Mouse (Mus musculus) ES-E14 (cell line): Measurements from ENCODE around the gene Rpl13a.

ENCODE experiments used
- CHD2 ChIP-seq: IDR thresholded peaks from 2 replicates; pipeline ENCODE4 v1.6.1; 2014; ENCODE audit warnings: mild to moderate bottlenecking, low read depth, low read length, inconsistent platforms
- MAFK ChIP-seq: IDR thresholded peaks from 2 replicates; pipeline ENCODE4 v1.6.1; 2014; ENCODE audit warnings: mild to moderate bottlenecking, low read depth, low read length, inconsistent platforms; ENCODE audit not compliant: insufficient read depth
- ZC3H11A ChIP-seq: IDR thresholded peaks from 2 replicates; pipeline ENCODE4 v1.6.1; 2012; ENCODE audit warnings: low read depth, mild to moderate bottlenecking, inconsistent platforms, low read length, borderline replicate concordance
- ZNF384 ChIP-seq: IDR thresholded peaks from 2 replicates; pipeline ENCODE4 v1.6.1; 2012; ENCODE audit warnings: low read depth, low read length, inconsistent platforms

DNA sequence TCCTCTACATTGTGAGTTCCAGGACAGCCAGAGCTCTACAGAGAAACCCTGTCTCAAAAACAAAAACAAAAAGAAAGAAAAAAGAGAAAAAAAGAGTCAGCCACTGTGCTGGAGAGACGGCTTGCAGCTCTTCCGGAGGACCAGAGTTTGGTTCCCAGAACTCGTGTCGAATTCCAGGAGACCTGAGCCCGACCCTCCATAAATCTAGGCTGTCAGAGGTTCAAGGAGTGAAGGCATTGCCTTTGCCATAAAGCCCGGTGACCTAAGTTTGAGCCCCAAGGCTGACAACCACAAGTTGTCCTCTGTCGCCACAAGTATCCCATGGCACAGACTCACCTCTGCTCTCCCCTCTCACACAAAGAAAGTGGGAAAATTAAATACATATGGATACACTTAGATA lies 34.4 kb downstream of the Rpl13a start:
- TF ChIP-seq MAFK = no peak
- no peak for TF ChIP-seq ZC3H11A
- no peak for TF ChIP-seq CHD2
- TF ChIP-seq ZNF384 = no peak
